Mouse (Mus musculus) lung, postnatal 0 days (tissue): ENCODE measurements at regions not wholly inside any gene's neighbourhood (a gene's known extent, or its start where the extent isn't known, plus 50 kb on each side); places are given as distances from the start of the nearest gene placed in this dataset.

Source experiments
- ATAC-seq: fragments of 200-750 bp; cut with Nextera tagmentation; 2 replicates; pipeline ENCODE4 v1.8.0; 2017; ENCODE audit warnings: moderate library complexity
- DNase-seq: peaks from one replicate; pipeline ENCODE4 v3.0.0-alpha.2; 2016; ENCODE audit warnings: low spot score
- H3K27ac ChIP-seq: fragments of 300-500 bp; sonication (generic); 2 replicates; pipeline ENCODE4 v1.5.1; 2014; ENCODE audit warnings: antibody characterized with exemption, mild to moderate bottlenecking, low read length, mixed read lengths
- H3K27me3 ChIP-seq: fragments of 300-500 bp; sonication (generic); replicated peaks from 2 replicates; pipeline ENCODE4 v1.6.1; 2014; ENCODE audit warnings: low read length, mixed read lengths; ENCODE audit not compliant: insufficient read depth
- H3K36me3 ChIP-seq: fragments of 300-500 bp; sonication (generic); 2 replicates; pipeline ENCODE4 v1.6.1; 2014; ENCODE audit warnings: low read length, mixed read lengths; ENCODE audit not compliant: insufficient read depth
- H3K4me1 ChIP-seq: fragments of 300-500 bp; sonication (generic); 2 replicates; pipeline ENCODE4 v1.6.1; 2014; ENCODE audit warnings: antibody characterized with exemption, low read depth, low read length, mixed read lengths; ENCODE audit not compliant: insufficient read depth
- H3K4me2 ChIP-seq: fragments of 300-500 bp; sonication (generic); replicated peaks from 2 replicates; pipeline ENCODE4 v1.6.1; 2014; ENCODE audit warnings: low read depth, mild to moderate bottlenecking, low read length, moderate library complexity, mixed read lengths
- H3K4me3 ChIP-seq: fragments of 300-500 bp; sonication (generic); 2 replicates; pipeline ENCODE4 v1.5.1; 2014; ENCODE audit warnings: low read depth, low read length
- H3K9ac ChIP-seq: fragments of 300-500 bp; sonication (generic); replicated peaks from 2 replicates; pipeline ENCODE4 v1.6.1; 2014; ENCODE audit warnings: low read depth, mild to moderate bottlenecking
- H3K9me3 ChIP-seq: fragments of 300-500 bp; sonication (generic); 2 replicates; pipeline ENCODE4 v1.6.1; 2016; ENCODE audit warnings: low read length, mixed read lengths
- CTCF ChIP-seq: IDR thresholded peaks from 2 replicates; pipeline ENCODE4 v1.5.1; 2016; ENCODE audit warnings: antibody characterized with exemption, mild to moderate bottlenecking
- EP300 ChIP-seq: IDR thresholded peaks from 2 replicates; pipeline ENCODE4 v1.6.1; 2016; ENCODE audit warnings: antibody characterized with exemption, mild to moderate bottlenecking, control low read depth
- WGBS: fragments of 180-500 bp; shearing (Covaris S2); extraction: QIAGEN DNeasy Blood & Tissue Kit; methylation state at CpG from one replicate; pipeline ENCODE4 v1.1.7; 2014; 5-methylcytosine and 5-hydroxymethylcytosine counted together

GRCm38 (mm10) chr9:32899801-32900200 is 263.8 kb downstream of the Ets1 start:
- ATAC-seq, result no peak
- no peak overlapping the region for H3K4me2 ChIP-seq
- no peak overlapping the region for H3K9ac ChIP-seq
- TF ChIP-seq CTCF (no peak), EP300 (no peak)
- H3K27me3 ChIP-seq, result no peaks in the 10 kb centered on the region
- 0 out of 2 replicates have a peak overlapping the region, but pooled peaks have one; percentile 52 for H3K27ac ChIP-seq
- H3K4me3 ChIP-seq, result no peak overlapping the region
- WGBS, result 19% methylated on average over 4 of the region's 4 CpGs
- no peaks in the 10 kb centered on the region for H3K9me3 ChIP-seq
- DNase-seq, result no peak
- H3K36me3 ChIP-seq, result no peaks in the 10 kb centered on the region
- peaks cover 3% of the 10 kb centered on the region; the same call in 1 of the 2 replicates for H3K4me1 ChIP-seq

GRCm38 (mm10) chr9:32901287-32901686 is 265.3 kb downstream of the Ets1 start:
- ATAC-seq, result peak; percentile 92
- H3K9ac ChIP-seq, result no peak overlapping the region
- no peak overlapping the region for H3K4me2 ChIP-seq
- peak; percentile 79 for DNase-seq
- no peaks in the 10 kb centered on the region for H3K36me3 ChIP-seq
- peaks cover 3% of the 10 kb centered on the region; the same call in 1 of the 2 replicates for H3K4me1 ChIP-seq
- no peak overlapping the region for H3K4me3 ChIP-seq
- WGBS, result 36% methylated on average over 4 of the region's 4 CpGs
- H3K9me3 ChIP-seq, result no peaks in the 10 kb centered on the region
- H3K27ac ChIP-seq, result 0 out of 2 replicates have a peak overlapping the region, but pooled peaks have one; percentile 52
- TF ChIP-seq CTCF (no peak), EP300 (peak; percentile 98)
- no peaks in the 10 kb centered on the region for H3K27me3 ChIP-seq

DNA sequence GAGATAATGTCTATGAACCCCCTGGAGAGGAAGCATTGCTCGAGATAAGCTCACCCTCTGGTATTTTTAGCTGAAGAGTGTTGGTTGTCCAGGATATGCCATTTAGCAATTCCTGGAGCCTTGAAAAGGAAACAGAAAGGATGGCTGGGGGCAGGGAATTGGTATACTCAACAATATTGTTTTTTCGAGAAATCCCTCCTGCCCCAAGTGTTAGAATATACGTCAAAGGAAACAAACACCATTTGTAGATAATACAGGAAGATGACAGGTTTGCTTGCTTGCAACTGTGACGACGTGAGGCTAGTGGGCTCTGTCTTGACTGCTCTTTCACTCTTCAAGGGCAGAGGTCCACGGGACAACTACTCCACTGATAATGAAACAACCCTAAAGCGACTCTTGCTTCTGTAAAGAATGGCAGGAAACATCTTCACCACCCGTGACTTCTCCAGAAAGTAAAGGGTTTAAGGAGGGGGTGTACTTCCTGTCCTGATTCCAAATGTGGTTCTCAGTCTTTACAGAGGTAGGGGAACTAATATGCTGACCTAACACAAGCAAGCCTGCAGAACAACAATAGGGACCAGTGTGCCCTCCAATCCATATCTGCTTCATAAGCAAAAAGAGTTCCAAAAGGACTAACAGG is 270.3 kb downstream of the Ets1 start:
- ATAC-seq, result peak; percentile 49
- peak; percentile 40 for DNase-seq
- Histone ChIP-seq H3K27ac (peak overlapping the region; percentile 33; the same call in 1 of the 2 replicates), H3K4me3 (no peak overlapping the region), H3K4me2 (no peak overlapping the region), H3K4me1 (no peaks in the 10 kb centered on the region), H3K27me3 (no peaks in the 10 kb centered on the region), H3K36me3 (no peaks in the 10 kb centered on the region), H3K9ac (no peak overlapping the region), H3K9me3 (no peaks in the 10 kb centered on the region)
- TF ChIP-seq CTCF (no peak), EP300 (peak; percentile 87)
- WGBS, result 35% methylated on average over 8 of the region's 8 CpGs

DNA sequence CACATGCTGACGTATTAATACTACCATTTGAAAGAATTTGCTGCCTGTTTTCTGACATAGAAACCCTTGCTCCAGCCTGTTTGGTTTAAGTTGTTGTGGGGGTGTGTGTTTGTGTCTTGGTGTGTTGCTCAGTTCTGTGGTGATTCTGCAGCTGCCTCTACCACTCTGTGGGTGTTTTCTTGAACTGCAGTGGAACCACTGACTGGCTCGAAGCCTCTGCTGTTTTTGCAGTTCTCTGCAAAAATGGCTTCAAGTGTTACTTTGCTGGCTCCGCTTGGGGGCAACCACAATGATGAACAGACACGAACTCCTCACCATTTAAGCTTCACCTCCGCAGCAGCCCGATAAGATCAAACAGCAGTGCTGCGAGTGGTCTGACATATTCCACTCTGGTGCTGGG is 274.6 kb downstream of the Ets1 start:
- Histone ChIP-seq H3K4me1 (no peaks in the 10 kb centered on the region), H3K9me3 (no peaks in the 10 kb centered on the region), H3K4me2 (no peak overlapping the region), H3K36me3 (no peaks in the 10 kb centered on the region), H3K4me3 (no peak overlapping the region), H3K27me3 (no peaks in the 10 kb centered on the region), H3K9ac (no peak overlapping the region), H3K27ac (no peak overlapping the region)
- no peak for DNase-seq
- WGBS, result 63% methylated on average over 7 of the region's 7 CpGs
- TF ChIP-seq CTCF (no peak), EP300 (no peak)
- no peak for ATAC-seq

- Histone ChIP-seq H3K4me1 (no peaks in the 10 kb centered on the region), H3K27me3 (no peaks in the 10 kb centered on the region), H3K27ac (no peak overlapping the region), H3K36me3 (no peaks in the 10 kb centered on the region), H3K4me2 (no peak overlapping the region), H3K9ac (no peak overlapping the region), H3K9me3 (no peaks in the 10 kb centered on the region), H3K4me3 (no peak overlapping the region)
- 84% methylated on average over 3 of the region's 3 CpGs for WGBS
- DNase-seq (no peak), ATAC-seq (no peak)
- TF ChIP-seq CTCF, result no peak
- TF ChIP-seq EP300, result no peak
These were observed 279.6 kb downstream of the Ets1 start for GRCm38 (mm10) chr9:32915633-32916032.

- TF ChIP-seq CTCF, result no peak
- no peaks in the 10 kb centered on the region for H3K9me3 ChIP-seq
- H3K4me1 ChIP-seq, result no peaks in the 10 kb centered on the region
- H3K27ac ChIP-seq, result no peak overlapping the region
- no peak overlapping the region for H3K4me3 ChIP-seq
- no peak for DNase-seq
- no peaks in the 10 kb centered on the region for H3K27me3 ChIP-seq
- 74% methylated on average over 3 of the region's 3 CpGs for WGBS
- no peak overlapping the region for H3K9ac ChIP-seq
- no peak for ATAC-seq
- no peak overlapping the region for H3K4me2 ChIP-seq
- H3K36me3 ChIP-seq, result no peaks in the 10 kb centered on the region
These were observed 280.7 kb downstream of the Ets1 start for GRCm38 (mm10) chr9:32916731-32917130.

- no peak for TF ChIP-seq CTCF
- no peak for TF ChIP-seq EP300
- H3K27me3 ChIP-seq, result no peaks in the 10 kb centered on the region
These were observed 287.9 kb downstream of the Ets1 start for GRCm38 (mm10) chr9:32923925-32924324.

More at GRCm38 (mm10) chr9:32923925-32924324, 287.9 kb downstream of the Ets1 start:
- H3K27ac ChIP-seq, result no peak overlapping the region
- no peak for ATAC-seq
- H3K4me2 ChIP-seq, result no peak overlapping the region
- no peaks in the 10 kb centered on the region for H3K36me3 ChIP-seq
- DNase-seq, result no peak
- H3K4me1 ChIP-seq, result no peaks in the 10 kb centered on the region
- H3K9ac ChIP-seq, result no peak overlapping the region
- no peaks in the 10 kb centered on the region for H3K9me3 ChIP-seq
- H3K4me3 ChIP-seq, result no peak overlapping the region
